Mouse (Mus musculus) heart, postnatal 0 days (tissue): ENCODE results near the gene Trmt13.

Experiments
- CTCF ChIP-seq: IDR thresholded peaks from 2 replicates; pipeline ENCODE4 v1.5.1; 2016; ENCODE audit warnings: antibody characterized with exemption, control low read depth, low read depth
- EP300 ChIP-seq: IDR thresholded peaks from 2 replicates; pipeline ENCODE4 v1.6.1; 2016; ENCODE audit warnings: antibody characterized with exemption, low read depth

- TF ChIP-seq EP300 (no peak), CTCF (no peak)
These were observed 17.1 kb upstream of the Trmt13 start for GRCm38 (mm10) chr3:116631459-116631858.
